8 mouse cellular contexts compared by ENCODE assay signal in genomic region chr2:104710670-104711370, GRCm38 (mm10). TPM values are rescaled to one million over a fixed set of nuclear protein-coding genes. Genes with fewer than 3 reads are reported as not detected.
DNase-seq lines count a peak whose midpoint lies in the region; ATAC-seq and TF ChIP-seq lines count a peak whose summit lies in the region.
"Had no signal": no experiment of that assay in that cellular context is flagged by ENCODE, and none has a peak within 500 bp of the region (broad histone marks: within the 10 kb centered on the region; RNA-seq: fewer than 3 reads in every experiment).

No protein-coding gene starts in this region.

- no peaks in the 10 kb centered on the region for H3K36me3 ChIP-seq in CH12.LX (replicated peaks in 1 of 2; ENCODE audit: control insufficient read depth in 1 of 2, insufficient read depth in 1 of 2, low read length in 1 of 2)
- H3K36me3 ChIP-seq in forebrain, embryonic 14.5 days (ENCODE audit: control insufficient read depth, insufficient read depth, low read length) = 0 out of 2 replicates have a peak, but pooled peaks cover 5% of the 10 kb centered on the region
- no peaks in the 10 kb centered on the region for H3K36me3 ChIP-seq in liver, embryonic 15.5 days (replicated peaks)

- H3K4me3 ChIP-seq in CH12.LX (replicated peaks in 1 of 3; ENCODE audit: low read depth in 2 of 3, low read length in 2 of 3, poor library complexity in 1 of 3) = peak overlapping the region; percentile 44 to 72 (median 48)
- H3K4me3 ChIP-seq in forebrain, embryonic 14.5 days (ENCODE audit: low read depth, low read length) = peak overlapping the region; percentile 72
- H3K4me3 ChIP-seq in liver, embryonic 15.5 days (replicated peaks) = peak overlapping the region; percentile 66; the same call in 1 of the 2 replicates

- TF ChIP-seq POLR2A in CH12.LX (IDR thresholded peaks at IDR 0.05; ENCODE audit: low read depth, low read length) = no peak

- H3K4me1 ChIP-seq in CH12.LX (ENCODE audit: control insufficient read depth in 1 of 2, insufficient read depth in 2 of 2) = peaks cover 0 to 12% of the 10 kb centered on the region in 2 experiments; a peak in 3 of 4 replicates
- H3K4me1 ChIP-seq in forebrain, embryonic 14.5 days (ENCODE audit: control insufficient read depth, insufficient read depth, low read length) = no peaks in the 10 kb centered on the region
- H3K4me1 ChIP-seq in liver, embryonic 15.5 days (replicated peaks) = 0 out of 2 replicates have a peak, but pooled peaks cover 6% of the 10 kb centered on the region

- no peak for TF ChIP-seq RAD21 in CH12.LX (IDR thresholded peaks at IDR 0.05; ENCODE audit: low read depth, low read length)

- 22% methylated on average over 6 of the region's 6 CpGs for WGBS in forebrain, embryonic 14.5 days
- WGBS in liver, embryonic 15.5 days (ENCODE audit: insufficient replicate concordance) = 15% methylated on average over 6 of the region's 6 CpGs

- in situ Hi-C loops in CH12.LX (cut with MboI; ENCODE audit: low pct_ligation_motif_present, low pct_unique_long_range_greater_than_20kb, low sequenced_read_pairs) = no loop called here

- DNase-seq in 416B (ENCODE audit: low read depth) (peak; percentile 63), CH12.LX (ENCODE audit: extremely low read depth) (no peak)
- peak; percentile 31 for DNase-seq in forebrain, embryonic 14.5 days (ENCODE audit: low spot score)
- no peak for DNase-seq in frontal cortex, postnatal 25 days (ENCODE audit: low spot score in 2 of 2)
- no peak for DNase-seq in right cerebral cortex, postnatal 25 days
- no peak for DNase-seq in frontal cortex, postnatal 10 days (ENCODE audit: low spot score in 2 of 2)

- peak overlapping the region; percentile 59 for H3K4me2 ChIP-seq in CH12.LX (ENCODE audit: insufficient read depth, low read depth, poor library complexity, severe bottlenecking)
- peak overlapping the region; percentile 68 for H3K4me2 ChIP-seq in forebrain, embryonic 14.5 days (ENCODE audit: low read length)
- peak overlapping the region; percentile 74 for H3K4me2 ChIP-seq in liver, embryonic 15.5 days

- dilution Hi-C loops in CH12.LX (cut with MboI; ENCODE audit: extremely low pct_ligation_motif_present, extremely low pct_unique_long_range_greater_than_20kb, low sequenced_read_pairs) = no loop called here

- H3K9me3 ChIP-seq in CH12.LX (replicated peaks; ENCODE audit: low read length) = no peaks in the 10 kb centered on the region
- no peaks in the 10 kb centered on the region for H3K9me3 ChIP-seq in forebrain, embryonic 14.5 days (replicated peaks; ENCODE audit: control insufficient read depth, low read length)
- H3K9me3 ChIP-seq in liver, embryonic 15.5 days (replicated peaks) = no peaks in the 10 kb centered on the region

- no peaks in the 10 kb centered on the region for H3K27me3 ChIP-seq in CH12.LX (replicated peaks)
- H3K27me3 ChIP-seq in forebrain, embryonic 14.5 days (replicated peaks; ENCODE audit: control insufficient read depth, insufficient read depth, low read length) = no peaks in the 10 kb centered on the region
- peaks cover 46% of the 10 kb centered on the region for H3K27me3 ChIP-seq in liver, embryonic 15.5 days

- TF ChIP-seq CTCF in CH12.LX (conservative IDR thresholded peaks at IDR 0.05 in 1 of 2, IDR thresholded peaks at IDR 0.05 in 1 of 2; ENCODE audit: low read depth in 2 of 2, low read length in 2 of 2) = no peak

- TF ChIP-seq EP300 in CH12.LX (IDR thresholded peaks at IDR 0.05; ENCODE audit: low read length) = no peak

- peak overlapping the region; percentile 68; the same call in 1 of the 2 replicates for H3K9ac ChIP-seq in CH12.LX (ENCODE audit: insufficient read depth, low read depth)
- peak overlapping the region; percentile 92; the same call in 1 of the 2 replicates for H3K9ac ChIP-seq in forebrain, embryonic 14.5 days (ENCODE audit: low read length)
- H3K9ac ChIP-seq in liver, embryonic 15.5 days = no peak overlapping the region

- no peaks in the 10 kb centered on the region for H3K79me2 ChIP-seq in CH12.LX (replicated peaks; ENCODE audit: control insufficient read depth, extremely low read depth, insufficient read depth, poor library complexity, severe bottlenecking)

- H3K27ac ChIP-seq in CH12.LX (ENCODE audit: insufficient read depth, low read depth) = no peak overlapping the region
- H3K27ac ChIP-seq in forebrain, embryonic 14.5 days (ENCODE audit: low read depth, low read length) = no peak overlapping the region; the same call in 1 of the 2 replicates
- no peak overlapping the region for H3K27ac ChIP-seq in liver, embryonic 15.5 days (replicated peaks)

- peak; percentile 4; the same call in 1 of the 2 replicates for ATAC-seq in forebrain, embryonic 14.5 days
- no peak for ATAC-seq in liver, embryonic 15.5 days (ENCODE audit: insufficient read depth)

TF ChIP-seq in CH12.LX, 34 proteins besides CTCF, POLR2A, EP300 and RAD21:
- TF ChIP-seq MAFK (IDR thresholded peaks at IDR 0.05; ENCODE audit: insufficient replicate concordance, low read length) = no peak
- TF ChIP-seq MXI1 (IDR thresholded peaks at IDR 0.05; ENCODE audit: low read depth, low read length) = no peak
- TF ChIP-seq ZMIZ1 (IDR thresholded peaks at IDR 0.05; ENCODE audit: low read depth, low read length) = no peak
- 0 out of 2 replicates have a peak, but pooled peaks have one; percentile 55 for TF ChIP-seq SIN3A (IDR thresholded peaks at IDR 0.05; ENCODE audit: low read length)
- no peak for TF ChIP-seq JUN (IDR thresholded peaks at IDR 0.05; ENCODE audit: insufficient read depth, low read depth, low read length)
- no peak for TF ChIP-seq ZC3H11A (IDR thresholded peaks at IDR 0.05; ENCODE audit: low read depth, low read length)
- no peak for TF ChIP-seq IRF4 (IDR thresholded peaks at IDR 0.05; ENCODE audit: low read depth, low read length)
- TF ChIP-seq TBP (conservative IDR thresholded peaks at IDR 0.05; ENCODE audit: low read depth, low read length) = no peak

RNA-seq across cellular contexts. Expression of gene Tcp11l1, which starts 1.1 kb away (rescaled TPM):
- total RNA-seq in CH12.LX (2012; rRNA removed) (10.1 and 11.7 TPM in 2 replicates), CH12.LX (2014; rRNA removed) (1.1 and 2.9 TPM in 2 replicates)
- polyA plus RNA-seq in CH12.LX (2012; ENCODE audit: insufficient read length, low read depth) = 3.6 and 3.8 TPM in 2 replicates
- 43.8 and 52.7 TPM in 2 replicates for polyA plus RNA-seq in forebrain, embryonic 14.5 days (2014; fragmentation: Nextera tagmentation; extraction: Ambion mirVana)
- 4.9 and 5.1 TPM in 2 replicates for polyA plus RNA-seq in liver, embryonic 15.5 days (2015; fragmentation: Nextera tagmentation; extraction: Ambion mirVana)

RNA-seq across cellular contexts. Expression of gene Pin1rt1, which starts 5.4 kb away (rescaled TPM):
- not detected in 2 replicates for total RNA-seq in CH12.LX (2012; rRNA removed)
- not detected in 2 replicates for total RNA-seq in CH12.LX (2014; rRNA removed)
- polyA plus RNA-seq in CH12.LX (2012; ENCODE audit: insufficient read length, low read depth) = not detected in 2 replicates
- not detected in 2 replicates for polyA plus RNA-seq in forebrain, embryonic 14.5 days (2014; fragmentation: Nextera tagmentation; extraction: Ambion mirVana)
- polyA plus RNA-seq in liver, embryonic 15.5 days (2015; fragmentation: Nextera tagmentation; extraction: Ambion mirVana) = not detected in 2 replicates
- total RNA-seq: left cerebral cortex, postnatal 36 days had no signal

RNA-seq across cellular contexts. Expression of gene Depdc7, which starts 31.9 kb away (rescaled TPM):
- total RNA-seq in CH12.LX (2012; rRNA removed) = 4.3 and 5.0 TPM in 2 replicates
- total RNA-seq in CH12.LX (2014; rRNA removed) = 0.32 and 1.00 TPM in 2 replicates
- polyA plus RNA-seq in CH12.LX (2012; ENCODE audit: insufficient read length, low read depth) = 0.63 and 0.81 TPM in 2 replicates
- 3.6 and 3.8 TPM in 2 replicates for polyA plus RNA-seq in forebrain, embryonic 14.5 days (2014; fragmentation: Nextera tagmentation; extraction: Ambion mirVana)
- polyA plus RNA-seq in liver, embryonic 15.5 days (2015; fragmentation: Nextera tagmentation; extraction: Ambion mirVana) = 12.7 and 13.0 TPM in 2 replicates

Comparison
In these comparisons a context has a peak if more than half of its experiments do, and no peak if none do; other contexts are left out.
1. DNase-seq: peak in 416B (single experiment) and forebrain, embryonic 14.5 days (single experiment); none in CH12.LX (single experiment), frontal cortex, postnatal 25 days (0 of 2), right cerebral cortex, postnatal 25 days (single experiment) and frontal cortex, postnatal 10 days (0 of 2).
2. Peak in every context shown above with its lines, with median percentiles within 50 percentile points of each other: H3K4me2 ChIP-seq and H3K4me3 ChIP-seq.